Mouse (Mus musculus): Measurements from ENCODE around the gene Nbr1.

DNA sequence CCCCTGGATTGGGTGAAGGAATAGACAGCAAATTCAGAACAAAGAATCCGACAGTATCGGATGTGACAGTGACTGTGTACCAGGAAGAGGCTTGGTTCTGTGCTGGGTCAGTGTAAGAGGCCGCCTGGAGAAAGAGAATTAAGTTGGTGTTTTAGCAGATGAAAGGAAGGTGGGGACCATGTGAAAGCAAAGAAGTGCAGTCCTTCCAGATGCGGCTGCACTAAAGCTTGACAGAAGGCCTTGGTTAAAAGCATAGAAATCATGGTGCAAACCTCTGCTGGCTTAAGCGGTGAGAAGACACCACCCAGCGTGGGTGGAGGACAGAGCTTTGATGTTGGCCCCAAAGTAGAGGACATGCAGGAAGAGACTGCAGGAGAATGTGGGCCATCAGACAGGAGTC, 61.6 kb downstream of the Nbr1 start:
- TF ChIP-seq POLR2A (IDR thresholded peaks at IDR 0.05; ENCODE audit: low read depth, low read length) = no peak
- TF ChIP-seq CTCF (IDR thresholded peaks at IDR 0.05; ENCODE audit: extremely low read depth, insufficient read depth, insufficient read length, insufficient replicate concordance) = no peak

Measured in spleen, adult 2 months (tissue).